Mouse (Mus musculus): ENCODE results near the gene Eml6. TPM values are rescaled to one million over a fixed set of nuclear protein-coding genes. Genes with fewer than 3 reads are reported as not detected.

The Eml6 gene
- polyA plus RNA-seq (2012; rRNA removed) (1.3 and 1.5 TPM in 2 replicates), polyA plus RNA-seq (2014; fragmentation: Nextera tagmentation; extraction: Ambion mirVana) (0.55 and 1.5 TPM in 2 replicates)

GRCm38 (mm10) chr11:30025835-30026472 is at the start of gene Eml6:
Eml6 (minus strand) TSS chr11:30026033.
- TF ChIP-seq POLR2A (IDR thresholded peaks at IDR 0.05; ENCODE audit: borderline replicate concordance, extremely low read depth, insufficient read depth, insufficient read length), result peak; percentile 64; the same call in 1 of the 2 replicates
- WGBS, result under 1% methylated on average over 39 of the region's 39 CpGs
- Histone ChIP-seq H3K4me1 (ENCODE audit: control insufficient read depth, insufficient read depth, low read length) (0 out of 2 replicates have a peak, but pooled peaks cover 7% of the 10 kb centered on the region), H3K36me3 (ENCODE audit: control insufficient read depth, insufficient read depth, low read length) (no peaks in the 10 kb centered on the region), H3K9ac (ENCODE audit: low read depth, low read length, severe bottlenecking) (peak within 1 kb of the TSS; percentile 52), H3K27ac (replicated peaks; ENCODE audit: low read depth, low read length) (no peak within 1 kb of the TSS), H3K27me3 (ENCODE audit: control insufficient read depth, insufficient read depth, low read length) (peaks cover 30% of the 10 kb centered on the region), H3K9me3 (ENCODE audit: control insufficient read depth, low read length) (no peaks in the 10 kb centered on the region), H3K4me2 (replicated peaks; ENCODE audit: low read depth, low read length, severe bottlenecking) (peak within 1 kb of the TSS; percentile 89), H3K4me3 (replicated peaks; ENCODE audit: low read length) (peak within 1 kb of the TSS; percentile 53)
- ATAC-seq (ENCODE audit: low FRiP score, low read depth) (peak; percentile 99), DNase-seq (ENCODE audit: low spot score) (peak; percentile 96)

DNA sequence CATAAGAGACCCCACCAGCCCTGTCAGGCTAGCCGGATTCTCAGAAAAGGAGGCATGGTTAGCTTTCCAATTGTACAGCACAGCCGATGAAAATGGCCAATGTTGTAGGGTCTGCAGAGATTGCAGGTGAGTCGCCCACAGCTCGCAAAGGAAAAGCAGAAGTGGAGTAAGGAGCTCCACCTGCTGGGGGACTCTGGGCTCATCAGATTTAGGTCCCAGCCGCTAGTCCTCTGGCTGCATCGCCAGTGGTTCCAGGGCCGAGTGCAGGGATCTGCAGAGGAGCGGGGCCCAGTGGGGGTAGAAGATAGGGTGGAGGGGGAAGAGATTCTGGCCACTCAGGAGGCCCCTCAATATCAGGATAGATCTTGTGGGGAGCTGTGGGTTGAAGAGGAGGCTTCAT is 31.5 kb upstream of the Eml6 start:
- DNase-seq (ENCODE audit: low spot score), result peak; percentile 6
- Histone ChIP-seq H3K4me3 (replicated peaks; ENCODE audit: low read length) (no peak overlapping the region), H3K9ac (ENCODE audit: low read depth, low read length, severe bottlenecking) (no peak overlapping the region), H3K36me3 (ENCODE audit: control insufficient read depth, insufficient read depth, low read length) (no peaks in the 10 kb centered on the region), H3K4me1 (ENCODE audit: control insufficient read depth, insufficient read depth, low read length) (no peaks in the 10 kb centered on the region), H3K27me3 (ENCODE audit: control insufficient read depth, insufficient read depth, low read length) (no peaks in the 10 kb centered on the region), H3K9me3 (ENCODE audit: control insufficient read depth, low read length) (no peaks in the 10 kb centered on the region), H3K27ac (replicated peaks; ENCODE audit: low read depth, low read length) (no peak overlapping the region), H3K4me2 (replicated peaks; ENCODE audit: low read depth, low read length, severe bottlenecking) (no peak overlapping the region)
- 52% methylated on average over 8 of the region's 8 CpGs for WGBS
- TF ChIP-seq POLR2A (IDR thresholded peaks at IDR 0.05; ENCODE audit: borderline replicate concordance, extremely low read depth, insufficient read depth, insufficient read length), result no peak
- ATAC-seq (ENCODE audit: low FRiP score, low read depth), result no peak

GRCm38 (mm10) chr11:30025144-30025543 is 689 bp downstream of the Eml6 start:
- Histone ChIP-seq H3K27me3 (ENCODE audit: control insufficient read depth, insufficient read depth, low read length) (peaks cover 30% of the 10 kb centered on the region), H3K27ac (replicated peaks; ENCODE audit: low read depth, low read length) (no peak overlapping the region), H3K4me2 (replicated peaks; ENCODE audit: low read depth, low read length, severe bottlenecking) (peak overlapping the region; percentile 89), H3K9me3 (ENCODE audit: control insufficient read depth, low read length) (no peaks in the 10 kb centered on the region), H3K4me1 (ENCODE audit: control insufficient read depth, insufficient read depth, low read length) (0 out of 2 replicates have a peak, but pooled peaks cover 7% of the 10 kb centered on the region), H3K4me3 (replicated peaks; ENCODE audit: low read length) (peak overlapping the region; percentile 53), H3K36me3 (ENCODE audit: control insufficient read depth, insufficient read depth, low read length) (no peaks in the 10 kb centered on the region), H3K9ac (ENCODE audit: low read depth, low read length, severe bottlenecking) (peak overlapping the region; percentile 45; the same call in 1 of the 2 replicates)
- 3% methylated on average over 4 of the region's 4 CpGs for WGBS
- TF ChIP-seq POLR2A (IDR thresholded peaks at IDR 0.05; ENCODE audit: borderline replicate concordance, extremely low read depth, insufficient read depth, insufficient read length), result no peak
- ATAC-seq (ENCODE audit: low FRiP score, low read depth) (no peak), DNase-seq (ENCODE audit: low spot score) (no peak)

DNA sequence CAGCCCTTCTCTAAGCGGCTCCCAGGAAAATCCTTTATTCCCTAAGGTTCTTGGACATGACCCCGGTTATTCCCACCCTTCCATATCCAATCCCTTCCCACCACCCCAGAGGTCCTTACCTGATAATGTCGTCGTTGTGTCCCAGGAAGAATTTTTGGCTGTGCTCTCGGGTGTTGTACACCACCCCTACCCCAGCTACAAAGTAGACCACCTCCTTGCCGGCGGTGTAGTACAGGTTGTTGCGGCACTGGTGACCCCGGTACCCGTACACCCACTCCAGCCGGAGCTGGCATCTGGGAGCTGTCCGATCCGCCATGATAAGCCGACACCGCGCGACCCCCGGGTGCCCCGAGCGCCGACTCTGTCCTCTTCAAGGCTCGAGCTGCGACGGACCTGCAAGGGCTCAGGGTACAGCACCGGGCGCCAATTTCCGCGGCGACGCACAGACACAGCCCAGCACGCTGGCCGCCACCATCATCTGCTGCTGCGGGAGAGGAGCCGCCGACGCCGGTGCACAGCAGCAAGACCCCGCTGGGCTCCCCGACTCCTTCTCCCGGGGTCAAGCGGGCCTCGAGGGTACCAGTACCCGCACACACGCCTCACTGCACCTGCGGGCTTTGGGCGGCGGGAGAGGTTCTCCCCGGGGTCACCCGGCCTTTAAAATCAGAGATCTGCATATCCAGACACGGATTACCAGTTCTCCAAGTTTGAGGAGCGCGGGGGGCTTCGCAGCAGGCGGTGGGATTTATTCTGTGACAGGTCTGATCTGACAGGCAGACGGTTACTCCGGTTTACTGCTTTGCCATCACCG is 1.4 kb downstream of the Eml6 start:
- peak overlapping the region; percentile 89 for H3K4me2 ChIP-seq (replicated peaks; ENCODE audit: low read depth, low read length, severe bottlenecking)

DNA sequence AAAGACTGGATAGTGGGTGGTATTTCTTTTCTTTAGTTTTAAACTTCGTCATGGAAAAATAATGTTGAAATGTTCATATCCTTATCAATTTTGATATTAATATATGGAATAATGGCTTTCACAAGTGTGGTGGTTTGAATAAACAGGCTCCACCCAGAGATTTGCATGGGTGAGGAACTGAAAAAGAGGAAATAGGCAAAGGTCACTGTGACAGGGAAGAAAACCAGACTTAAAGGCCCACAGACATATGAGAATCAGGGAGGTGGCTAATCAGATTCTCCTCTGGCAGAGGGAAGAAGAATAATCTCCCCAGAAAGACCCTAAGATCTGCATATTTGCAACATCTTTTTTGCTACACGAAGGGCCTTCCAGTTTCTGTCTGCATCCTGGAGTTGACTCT is 39.6 kb downstream of the Eml6 start:
- H3K4me3 ChIP-seq (replicated peaks; ENCODE audit: low read length), result no peak overlapping the region
- H3K27me3 ChIP-seq (ENCODE audit: control insufficient read depth, insufficient read depth, low read length), result no peaks in the 10 kb centered on the region
- no peaks in the 10 kb centered on the region for H3K4me1 ChIP-seq (ENCODE audit: control insufficient read depth, insufficient read depth, low read length)
- no peak overlapping the region for H3K9ac ChIP-seq (ENCODE audit: low read depth, low read length, severe bottlenecking)
- 78% methylated on average over 2 of the region's 2 CpGs for WGBS
- H3K9me3 ChIP-seq (ENCODE audit: control insufficient read depth, low read length), result no peaks in the 10 kb centered on the region
- no peak overlapping the region for H3K4me2 ChIP-seq (replicated peaks; ENCODE audit: low read depth, low read length, severe bottlenecking)
- TF ChIP-seq POLR2A (IDR thresholded peaks at IDR 0.05; ENCODE audit: borderline replicate concordance, extremely low read depth, insufficient read depth, insufficient read length), result no peak
- no peaks in the 10 kb centered on the region for H3K36me3 ChIP-seq (ENCODE audit: control insufficient read depth, insufficient read depth, low read length)
- ATAC-seq (ENCODE audit: low FRiP score, low read depth) (no peak), DNase-seq (ENCODE audit: low spot score) (no peak)
- no peak overlapping the region for H3K27ac ChIP-seq (replicated peaks; ENCODE audit: low read depth, low read length)

More for the DNA sequence above, 1.4 kb downstream of the Eml6 start:
- no peak for TF ChIP-seq POLR2A (IDR thresholded peaks at IDR 0.05; ENCODE audit: borderline replicate concordance, extremely low read depth, insufficient read depth, insufficient read length)
- H3K9me3 ChIP-seq (ENCODE audit: control insufficient read depth, low read length), result no peaks in the 10 kb centered on the region
- no peak for ATAC-seq (ENCODE audit: low FRiP score, low read depth)
- under 1% methylated on average over 52 of the region's 57 CpGs for WGBS
- peak overlapping the region; percentile 53 for H3K4me3 ChIP-seq (replicated peaks; ENCODE audit: low read length)
- DNase-seq (ENCODE audit: low spot score), result no peak
- H3K36me3 ChIP-seq (ENCODE audit: control insufficient read depth, insufficient read depth, low read length), result no peaks in the 10 kb centered on the region
- peaks cover 30% of the 10 kb centered on the region for H3K27me3 ChIP-seq (ENCODE audit: control insufficient read depth, insufficient read depth, low read length)
- peak overlapping the region; percentile 45 for H3K9ac ChIP-seq (ENCODE audit: low read depth, low read length, severe bottlenecking)
- no peak overlapping the region for H3K27ac ChIP-seq (replicated peaks; ENCODE audit: low read depth, low read length)
- 0 out of 2 replicates have a peak, but pooled peaks cover 7% of the 10 kb centered on the region for H3K4me1 ChIP-seq (ENCODE audit: control insufficient read depth, insufficient read depth, low read length)
